Mouse (Mus musculus): Measurements from ENCODE around the gene Tpm3. TPM values are rescaled to one million over a fixed set of nuclear protein-coding genes. Genes with fewer than 3 reads are reported as not detected.
A peak's percentile ranks its signal among the peaks of the same experiment; 100 is the strongest.
"Not testable (repeated sequence)": the region's sequence is repeated elsewhere in the genome, so short reads cannot be mapped to it uniquely, and the experiment has no call there.

The Tpm3 gene
- polyA plus RNA-seq, 1 experiment from 2014 or later = 242 TPM

DNA sequence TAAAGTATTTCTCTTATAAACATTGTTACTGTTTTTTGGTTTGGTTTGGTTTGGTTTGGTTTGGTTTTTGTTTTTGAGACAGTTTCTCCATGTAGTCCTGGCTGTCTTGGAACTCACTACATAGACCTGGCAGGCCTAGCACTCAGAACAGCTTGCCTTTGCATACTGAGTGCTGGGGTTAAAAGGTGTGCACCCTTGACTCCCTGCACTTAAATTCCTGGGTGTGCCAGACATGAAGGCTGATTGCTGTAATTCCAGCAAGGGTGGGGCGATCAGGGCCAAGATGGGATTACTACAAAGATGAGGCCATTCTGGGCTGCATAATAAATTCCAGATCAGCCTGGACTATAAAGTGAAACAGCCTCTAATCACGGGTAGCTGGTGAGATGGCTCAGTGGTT, 29.8 kb downstream of the Tpm3 start:
- 78% methylated on average over 2 of the region's 2 CpGs for WGBS
- H3K9ac ChIP-seq (ENCODE audit: low read length) = no peak overlapping the region
- no peak for ATAC-seq (ENCODE audit: insufficient number of reproducible peaks, insufficient read depth, low FRiP score, low read depth)

GRCm38 (mm10) chr3:90103176-90103575, 30.7 kb downstream of the Tpm3 start:
- 69% methylated on average over 2 of the region's 2 CpGs for WGBS
- Histone ChIP-seq H3K27me3 (ENCODE audit: control insufficient read depth, insufficient read depth, low read length) (no peaks in the 10 kb centered on the region), H3K27ac (replicated peaks in 1 of 2; ENCODE audit: control insufficient read depth in 1 of 2, insufficient read depth in 1 of 2, low read depth in 2 of 2, low read length in 2 of 2) (no peak overlapping the region), H3K9ac (ENCODE audit: low read length) (no peak overlapping the region), H3K36me3 (ENCODE audit: control insufficient read depth, insufficient read depth, low read length) (peaks cover 28% of the 10 kb centered on the region), H3K4me1 (ENCODE audit: control insufficient read depth in 2 of 2, insufficient read depth in 2 of 2, low read length in 2 of 2) (no peaks in the 10 kb centered on the region), H3K9me3 (ENCODE audit: control insufficient read depth, low read length) (no peaks in the 10 kb centered on the region), H3K4me3 (ENCODE audit: control insufficient read depth in 1 of 2, insufficient read depth in 1 of 2, low read depth in 1 of 2, low read length in 2 of 2) (no peak overlapping the region), H3K4me2 (ENCODE audit: low read length) (no peak overlapping the region)
- no peak for ATAC-seq (ENCODE audit: insufficient number of reproducible peaks, insufficient read depth, low FRiP score, low read depth)

More for the DNA sequence above, 29.8 kb downstream of the Tpm3 start:
- no peak overlapping the region for H3K27ac ChIP-seq (replicated peaks in 1 of 2; ENCODE audit: control insufficient read depth in 1 of 2, insufficient read depth in 1 of 2, low read depth in 2 of 2, low read length in 2 of 2)
- H3K9me3 ChIP-seq (ENCODE audit: control insufficient read depth, low read length) = no peaks in the 10 kb centered on the region
- no peak overlapping the region for H3K4me3 ChIP-seq (ENCODE audit: control insufficient read depth in 1 of 2, insufficient read depth in 1 of 2, low read depth in 1 of 2, low read length in 2 of 2)
- no peaks in the 10 kb centered on the region for H3K4me1 ChIP-seq (ENCODE audit: control insufficient read depth in 2 of 2, insufficient read depth in 2 of 2, low read length in 2 of 2)
- no peak overlapping the region for H3K4me2 ChIP-seq (ENCODE audit: low read length)
- H3K36me3 ChIP-seq (ENCODE audit: control insufficient read depth, insufficient read depth, low read length) = peaks cover 36% of the 10 kb centered on the region
- H3K27me3 ChIP-seq (ENCODE audit: control insufficient read depth, insufficient read depth, low read length) = no peaks in the 10 kb centered on the region

DNA sequence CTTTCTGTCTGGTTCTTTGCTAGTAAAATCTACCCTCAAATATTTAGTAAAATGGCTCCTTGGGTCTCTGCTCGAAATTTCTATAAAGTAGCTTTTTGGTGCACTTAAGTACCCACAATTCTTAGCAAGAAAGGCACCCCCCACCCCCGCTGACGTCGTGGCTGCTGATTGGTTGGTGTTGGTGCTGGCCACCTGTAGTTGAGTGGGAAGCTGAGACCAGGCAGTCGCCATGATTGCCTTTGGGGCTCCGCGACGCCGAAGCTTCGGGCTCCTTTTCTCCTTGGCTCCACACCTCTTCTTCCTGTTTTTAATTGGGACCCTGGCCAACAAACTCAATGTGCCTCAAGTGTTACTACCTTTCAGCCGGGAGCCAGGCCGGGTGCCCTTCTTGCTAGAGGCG, 31.5 kb downstream of the Tpm3 start, which contains the start of gene Nup210l:
Gene Nup210l (plus strand): TSS at position 195 of the 400 bp plus-strand sequence.
- no peak for ATAC-seq (ENCODE audit: insufficient number of reproducible peaks, insufficient read depth, low FRiP score, low read depth)
- Histone ChIP-seq H3K9ac (ENCODE audit: low read length) (no peak within 1 kb of the TSS), H3K27ac (replicated peaks in 1 of 2; ENCODE audit: control insufficient read depth in 1 of 2, insufficient read depth in 1 of 2, low read depth in 2 of 2, low read length in 2 of 2) (no peak within 1 kb of the TSS), H3K4me2 (ENCODE audit: low read length) (no peak within 1 kb of the TSS), H3K9me3 (ENCODE audit: control insufficient read depth, low read length) (no peaks in the 10 kb centered on the region), H3K36me3 (ENCODE audit: control insufficient read depth, insufficient read depth, low read length) (peaks cover 21% of the 10 kb centered on the region), H3K4me3 (ENCODE audit: control insufficient read depth in 1 of 2, insufficient read depth in 1 of 2, low read depth in 1 of 2, low read length in 2 of 2) (no peak within 1 kb of the TSS), H3K4me1 (ENCODE audit: control insufficient read depth in 2 of 2, insufficient read depth in 2 of 2, low read length in 2 of 2) (no peaks in the 10 kb centered on the region), H3K27me3 (ENCODE audit: control insufficient read depth, insufficient read depth, low read length) (no peaks in the 10 kb centered on the region)
- 76% methylated on average over 13 of the region's 13 CpGs for WGBS

GRCm38 (mm10) chr3:90111706-90112105, 39.3 kb downstream of the Tpm3 start:
- H3K27me3 ChIP-seq (ENCODE audit: control insufficient read depth, insufficient read depth, low read length) = no peaks in the 10 kb centered on the region
- 19% methylated on average over 2 of the region's 2 CpGs for WGBS
- peak overlapping the region in 1 of 2 experiments; percentile 55; a peak in 3 of 4 replicates for H3K27ac ChIP-seq (replicated peaks in 1 of 2; ENCODE audit: control insufficient read depth in 1 of 2, insufficient read depth in 1 of 2, low read depth in 2 of 2, low read length in 2 of 2)
- H3K4me3 ChIP-seq (ENCODE audit: control insufficient read depth in 1 of 2, insufficient read depth in 1 of 2, low read depth in 1 of 2, low read length in 2 of 2) = no peak overlapping the region
- peak overlapping the region; percentile 16; the same call in 1 of the 2 replicates for H3K4me2 ChIP-seq (ENCODE audit: low read length)
- no peak overlapping the region for H3K9ac ChIP-seq (ENCODE audit: low read length)
- ATAC-seq (ENCODE audit: insufficient number of reproducible peaks, insufficient read depth, low FRiP score, low read depth) = no peak
- H3K4me1 ChIP-seq (ENCODE audit: control insufficient read depth in 2 of 2, insufficient read depth in 2 of 2, low read length in 2 of 2) = no peaks in the 10 kb centered on the region
- H3K9me3 ChIP-seq (ENCODE audit: control insufficient read depth, low read length) = no peaks in the 10 kb centered on the region
- H3K36me3 ChIP-seq (ENCODE audit: control insufficient read depth, insufficient read depth, low read length) = no peaks in the 10 kb centered on the region

- no peak for ATAC-seq (ENCODE audit: insufficient number of reproducible peaks, insufficient read depth, low FRiP score, low read depth)
- no peaks in the 10 kb centered on the region for H3K36me3 ChIP-seq (ENCODE audit: control insufficient read depth, insufficient read depth, low read length)
- H3K9ac ChIP-seq (ENCODE audit: low read length) = no peak overlapping the region
- 52% methylated on average over 2 of the region's 2 CpGs for WGBS
- H3K4me2 ChIP-seq (ENCODE audit: low read length) = no peak overlapping the region
- H3K27me3 ChIP-seq (ENCODE audit: control insufficient read depth, insufficient read depth, low read length) = no peaks in the 10 kb centered on the region
- no peaks in the 10 kb centered on the region for H3K9me3 ChIP-seq (ENCODE audit: control insufficient read depth, low read length)
- H3K4me3 ChIP-seq (ENCODE audit: control insufficient read depth in 1 of 2, insufficient read depth in 1 of 2, low read depth in 1 of 2, low read length in 2 of 2) = no peak overlapping the region
- no peak overlapping the region for H3K27ac ChIP-seq (replicated peaks in 1 of 2; ENCODE audit: control insufficient read depth in 1 of 2, insufficient read depth in 1 of 2, low read depth in 2 of 2, low read length in 2 of 2)
- no peaks in the 10 kb centered on the region for H3K4me1 ChIP-seq (ENCODE audit: control insufficient read depth in 2 of 2, insufficient read depth in 2 of 2, low read length in 2 of 2)
Measured at GRCm38 (mm10) chr3:90114342-90114741, 41.9 kb downstream of the Tpm3 start.

DNA sequence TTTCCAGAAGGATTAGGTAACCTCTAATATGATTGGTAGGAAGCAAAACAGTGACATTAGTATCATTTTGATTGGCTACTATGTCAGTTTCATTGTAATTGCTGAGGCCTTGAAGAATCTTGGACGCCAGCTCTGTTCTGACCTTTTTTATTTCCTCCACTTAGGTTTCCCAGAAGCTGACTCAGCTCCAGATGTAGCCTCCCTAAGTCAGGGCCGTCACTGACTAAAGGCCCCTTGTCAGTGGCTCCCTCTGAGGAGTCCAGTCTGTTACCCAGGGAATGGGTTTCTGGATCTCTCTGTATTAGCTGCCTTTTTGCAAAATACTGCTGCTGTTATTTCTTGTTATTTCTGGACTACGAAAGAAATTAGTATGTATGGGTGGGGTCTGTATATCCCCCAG, 43.1 kb downstream of the Tpm3 start:
- Histone ChIP-seq H3K4me2 (ENCODE audit: low read length) (no peak overlapping the region), H3K9ac (ENCODE audit: low read length) (no peak overlapping the region), H3K4me1 (ENCODE audit: control insufficient read depth in 2 of 2, insufficient read depth in 2 of 2, low read length in 2 of 2) (no peaks in the 10 kb centered on the region), H3K9me3 (ENCODE audit: control insufficient read depth, low read length) (no peaks in the 10 kb centered on the region), H3K27me3 (ENCODE audit: control insufficient read depth, insufficient read depth, low read length) (no peaks in the 10 kb centered on the region), H3K4me3 (ENCODE audit: control insufficient read depth in 1 of 2, insufficient read depth in 1 of 2, low read depth in 1 of 2, low read length in 2 of 2) (no peak overlapping the region), H3K36me3 (ENCODE audit: control insufficient read depth, insufficient read depth, low read length) (no peaks in the 10 kb centered on the region), H3K27ac (replicated peaks in 1 of 2; ENCODE audit: control insufficient read depth in 1 of 2, insufficient read depth in 1 of 2, low read depth in 2 of 2, low read length in 2 of 2) (no peak overlapping the region)
- ATAC-seq (ENCODE audit: insufficient number of reproducible peaks, insufficient read depth, low FRiP score, low read depth) = no peak
- WGBS = 65% methylated on average over 3 of the region's 3 CpGs

DNA sequence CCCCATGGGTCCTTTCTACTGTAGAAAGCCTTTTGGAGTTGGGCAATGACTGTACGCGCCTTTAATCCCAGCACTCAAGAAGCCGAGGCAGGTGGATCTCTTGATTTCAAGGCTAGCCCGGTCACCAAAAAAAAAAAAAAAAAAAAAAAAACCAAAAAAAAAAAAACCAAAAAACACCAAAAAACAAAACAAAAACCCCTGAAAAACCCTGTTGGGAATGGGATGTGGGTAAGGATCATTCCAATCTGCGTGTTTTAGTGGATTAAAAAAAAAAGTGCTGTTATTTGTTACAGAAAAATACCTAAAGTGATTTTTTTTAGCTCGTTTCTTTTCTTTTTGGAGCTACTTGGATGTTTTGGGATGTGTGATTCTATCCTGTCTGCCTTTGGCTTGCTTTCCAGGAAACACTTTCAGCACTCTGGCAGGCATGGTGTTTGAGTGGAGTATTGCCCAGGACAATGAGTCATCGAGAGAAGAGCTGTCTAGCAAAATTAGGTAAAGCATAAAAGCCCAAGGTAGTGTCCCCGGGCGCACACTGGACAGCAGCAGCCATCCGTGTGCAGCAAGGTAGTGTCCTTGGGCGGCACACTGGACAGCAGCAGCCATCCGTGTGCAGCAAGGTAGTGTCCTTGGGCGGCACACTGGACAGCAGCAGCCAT, 45.8 kb downstream of the Tpm3 start:
- Histone ChIP-seq H3K4me2 (ENCODE audit: low read length) (no peak overlapping the region), H3K4me3 (ENCODE audit: control insufficient read depth in 1 of 2, insufficient read depth in 1 of 2, low read depth in 1 of 2, low read length in 2 of 2) (no peak overlapping the region), H3K9ac (ENCODE audit: low read length) (no peak overlapping the region), H3K4me1 (ENCODE audit: control insufficient read depth in 2 of 2, insufficient read depth in 2 of 2, low read length in 2 of 2) (no peaks in the 10 kb centered on the region), H3K27ac (replicated peaks in 1 of 2; ENCODE audit: control insufficient read depth in 1 of 2, insufficient read depth in 1 of 2, low read depth in 2 of 2, low read length in 2 of 2) (no peak overlapping the region), H3K9me3 (ENCODE audit: control insufficient read depth, low read length) (no peaks in the 10 kb centered on the region), H3K27me3 (ENCODE audit: control insufficient read depth, insufficient read depth, low read length) (no peaks in the 10 kb centered on the region), H3K36me3 (ENCODE audit: control insufficient read depth, insufficient read depth, low read length) (no peaks in the 10 kb centered on the region)
- no peak for ATAC-seq (ENCODE audit: insufficient number of reproducible peaks, insufficient read depth, low FRiP score, low read depth)
- WGBS = 82% methylated on average over 13 of the region's 13 CpGs

GRCm38 (mm10) chr3:90122036-90122435, 49.6 kb downstream of the Tpm3 start:
- WGBS = 75% methylated on average over 5 of the region's 5 CpGs
- not testable (repeated sequence) for H3K4me3 ChIP-seq (ENCODE audit: control insufficient read depth in 1 of 2, insufficient read depth in 1 of 2, low read depth in 1 of 2, low read length in 2 of 2); H3K9ac ChIP-seq (ENCODE audit: low read length)

More at GRCm38 (mm10) chr3:90122036-90122435, 49.6 kb downstream of the Tpm3 start:
- H3K36me3 ChIP-seq (ENCODE audit: control insufficient read depth, insufficient read depth, low read length); ATAC-seq (ENCODE audit: insufficient number of reproducible peaks, insufficient read depth, low FRiP score, low read depth); H3K27me3 ChIP-seq (ENCODE audit: control insufficient read depth, insufficient read depth, low read length); H3K27ac ChIP-seq (replicated peaks in 1 of 2; ENCODE audit: control insufficient read depth in 1 of 2, insufficient read depth in 1 of 2, low read depth in 2 of 2, low read length in 2 of 2); H3K4me1 ChIP-seq (ENCODE audit: control insufficient read depth in 2 of 2, insufficient read depth in 2 of 2, low read length in 2 of 2); H3K9me3 ChIP-seq (ENCODE audit: control insufficient read depth, low read length); H3K4me2 ChIP-seq (ENCODE audit: low read length): not testable (repeated sequence)
